Mouse (Mus musculus) left cerebral cortex, adult 9 months (tissue): ENCODE measurements at regions not wholly inside any gene's neighbourhood (a gene's known extent, or its start where the extent isn't known, plus 50 kb on each side); places are given as distances from the start of the nearest gene placed in this dataset.
A peak's percentile ranks its signal among the peaks of the same experiment; 100 is the strongest.
"Not testable (repeated sequence)": the region's sequence is repeated elsewhere in the genome, so short reads cannot be mapped to it uniquely, and the experiment has no call there.

Experiments used
- DNase-seq, 2 experiments: peaks; one replicate each; pipeline ENCODE4 v3.0.0; 2022; ENCODE audit warnings: low spot score in 2 of 2

DNA sequence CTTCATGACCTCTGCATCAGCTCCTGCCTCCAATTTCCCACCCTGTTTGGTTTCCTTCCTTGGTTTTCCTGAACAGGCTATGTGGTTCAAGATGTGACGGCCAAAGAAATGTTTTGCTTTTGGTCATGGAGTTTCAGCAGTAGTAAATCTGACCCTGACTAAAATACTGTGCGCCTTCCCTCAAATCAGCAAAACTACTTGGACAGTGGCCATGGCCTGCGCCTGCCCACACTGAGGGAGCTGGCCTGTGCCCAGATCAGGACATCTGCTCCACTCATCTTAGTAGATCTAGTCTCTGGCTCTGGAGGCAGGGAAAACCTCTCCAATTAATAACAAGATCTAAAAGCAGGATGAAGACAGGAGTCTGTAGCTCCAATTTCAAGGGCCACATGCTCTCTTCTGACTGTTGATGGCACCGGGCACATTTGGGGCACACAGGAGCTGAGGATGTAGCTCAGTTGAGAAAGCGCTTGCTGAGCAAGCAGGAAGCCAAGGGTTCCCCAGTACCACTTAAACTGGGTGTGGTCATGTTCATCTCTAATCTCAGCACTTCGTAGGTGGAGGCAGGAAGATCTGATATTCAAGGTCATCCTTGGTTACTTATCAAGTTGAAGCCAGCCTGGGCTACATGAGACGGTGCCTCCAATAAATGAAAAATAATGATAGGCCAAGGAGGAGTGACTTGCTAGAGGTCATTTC is 96.6 kb upstream of the Mrps10 start:
- DNase-seq, result peak in 1 of 2 experiments; percentile 59

DNA sequence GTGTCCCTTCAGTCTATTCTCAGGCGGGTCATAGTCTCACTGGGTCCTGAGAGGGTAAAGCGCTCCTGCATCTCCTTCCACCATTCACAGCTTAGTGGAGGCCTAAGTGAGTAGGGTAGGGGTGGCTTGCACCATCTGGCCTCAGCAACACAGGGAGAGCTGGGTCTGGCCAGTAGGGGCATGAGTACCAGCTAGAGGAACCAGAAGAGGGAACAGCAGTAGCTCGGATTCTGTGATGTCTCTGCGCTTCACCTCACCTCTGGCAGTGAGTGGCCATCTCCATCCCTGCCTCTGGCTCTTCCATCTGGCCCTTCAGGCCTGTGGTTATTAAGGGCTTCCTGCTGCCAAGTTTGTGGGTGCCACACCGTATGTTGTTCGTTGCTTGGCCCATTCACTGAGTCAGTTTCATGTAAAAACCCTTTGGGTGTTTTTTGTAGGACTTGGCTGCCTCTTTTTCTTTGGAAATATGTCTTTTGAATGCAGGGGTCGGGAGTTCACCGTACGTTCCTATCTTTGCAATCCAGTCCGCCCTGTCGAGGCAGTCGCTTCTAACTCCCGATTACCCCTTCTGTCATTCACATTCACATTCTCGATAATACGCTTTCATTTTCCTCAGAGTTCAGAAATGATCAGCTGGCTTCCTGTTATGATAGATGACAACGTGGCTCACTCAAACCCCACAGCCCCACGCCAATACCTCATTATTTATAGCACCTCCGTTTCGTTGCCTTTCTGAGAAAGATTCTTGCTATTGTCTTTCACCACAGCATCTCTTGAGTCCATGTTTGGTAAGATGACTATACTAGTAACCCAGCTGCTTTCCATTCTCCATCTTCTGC is 99.4 kb upstream of the Mrps10 start:
- DNase-seq, result no peak

- DNase-seq, result no peak
These were observed 100.8 kb upstream of the Mrps10 start for GRCm38 (mm10) chr17:47267843-47268242.

DNA sequence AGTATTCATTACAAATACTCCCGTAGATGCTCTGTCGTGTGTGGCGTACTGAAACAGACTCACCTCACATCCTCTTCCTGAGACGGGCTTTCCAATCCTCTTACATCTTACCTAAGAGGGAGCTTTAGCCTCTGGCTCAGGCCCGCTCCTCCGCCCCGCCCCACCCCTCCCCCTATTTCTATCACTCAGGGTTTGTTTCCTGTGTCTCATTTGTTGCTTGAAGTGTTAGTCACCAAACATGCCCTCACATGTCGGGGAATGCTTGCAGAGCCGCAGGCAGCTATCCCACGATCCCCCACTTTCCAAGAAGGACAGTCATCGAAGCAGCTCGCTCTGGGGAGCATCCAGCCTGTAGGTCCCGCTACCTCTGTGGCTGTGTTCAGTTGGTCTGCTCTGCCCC is 101.6 kb upstream of the Mrps10 start:
- no peak for DNase-seq

- DNase-seq, result peak in 1 of 2 experiments; percentile 29
These were observed 102.4 kb upstream of the Mrps10 start for GRCm38 (mm10) chr17:47266335-47266734.

- no peak for DNase-seq
These were observed 105.7 kb upstream of the Mrps10 start for GRCm38 (mm10) chr17:47262986-47263385.

GRCm38 (mm10) chr17:47262141-47262540 is 106.5 kb upstream of the Mrps10 start:
- DNase-seq, result no peak

DNA sequence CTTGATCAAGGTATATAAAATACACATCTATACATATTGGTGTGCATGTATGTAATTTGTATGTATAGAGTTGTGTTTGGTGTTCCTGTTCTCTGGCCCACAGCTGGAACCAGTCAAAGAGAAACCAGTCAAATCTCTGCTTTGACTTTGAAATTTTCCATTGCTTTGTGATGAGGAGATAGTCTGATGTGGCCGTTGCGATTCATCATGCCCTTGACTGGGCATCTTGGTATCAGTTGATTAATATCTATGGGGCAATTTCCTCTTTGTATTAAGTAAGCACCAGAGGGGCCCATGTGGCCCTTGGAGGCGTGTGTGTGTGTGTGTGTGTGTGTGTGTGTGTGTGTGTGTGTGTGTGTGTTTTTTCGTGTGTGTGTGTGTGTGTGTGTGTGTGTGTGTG is 107.7 kb upstream of the Mrps10 start:
- no peak for DNase-seq

- DNase-seq, result no peak
These were observed 110.4 kb upstream of the Mrps10 start for GRCm38 (mm10) chr17:47258296-47258695.

GRCm38 (mm10) chr17:47255209-47255608 is 113.5 kb upstream of the Mrps10 start:
- DNase-seq, result no peak

GRCm38 (mm10) chr17:47254026-47254425 is 114.7 kb upstream of the Mrps10 start:
- no peak for DNase-seq

DNA sequence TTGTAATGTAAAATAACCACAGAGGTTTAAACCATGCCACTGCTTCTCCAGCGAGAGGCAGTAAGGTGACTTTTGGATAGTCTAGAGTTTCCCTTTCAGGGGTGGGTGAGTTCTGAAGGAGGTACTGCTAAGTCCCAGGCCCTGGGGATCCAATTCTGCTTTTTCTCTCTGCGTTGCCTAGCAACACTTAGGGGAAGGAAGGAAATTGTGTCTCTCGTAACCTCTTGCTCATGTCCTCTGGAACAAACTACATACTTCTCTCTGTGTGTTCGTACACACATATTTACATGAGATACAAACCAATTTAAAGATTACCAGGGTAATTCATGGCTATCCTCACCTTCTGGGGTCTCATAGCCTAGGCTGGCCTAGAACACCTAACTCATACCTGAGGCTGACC is 118.7 kb upstream of the Mrps10 start:
- no peak for DNase-seq

GRCm38 (mm10) chr17:47249176-47249575 is 119.5 kb upstream of the Mrps10 start:
- DNase-seq, result no peak

DNA sequence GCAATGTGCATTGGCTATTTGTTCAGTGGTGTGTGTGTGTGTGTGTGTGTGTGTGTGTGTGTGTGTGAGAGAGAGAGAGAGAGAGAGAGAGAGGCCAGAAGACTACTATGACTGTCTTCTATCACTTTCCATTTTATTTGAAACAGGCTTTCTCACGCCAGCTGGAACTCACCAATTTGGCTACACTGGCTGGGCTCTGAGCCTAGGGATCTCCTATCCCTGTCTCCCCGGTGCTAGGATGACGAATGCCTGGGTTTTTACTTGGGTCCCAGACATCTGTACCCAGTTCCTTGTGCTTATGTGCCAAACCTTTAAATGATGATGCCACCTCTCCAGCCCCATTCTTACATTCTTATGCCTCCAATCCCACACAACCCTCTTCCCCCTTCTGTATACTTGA is 120.6 kb upstream of the Mrps10 start:
- peak in 1 of 2 experiments; percentile 36 for DNase-seq

DNA sequence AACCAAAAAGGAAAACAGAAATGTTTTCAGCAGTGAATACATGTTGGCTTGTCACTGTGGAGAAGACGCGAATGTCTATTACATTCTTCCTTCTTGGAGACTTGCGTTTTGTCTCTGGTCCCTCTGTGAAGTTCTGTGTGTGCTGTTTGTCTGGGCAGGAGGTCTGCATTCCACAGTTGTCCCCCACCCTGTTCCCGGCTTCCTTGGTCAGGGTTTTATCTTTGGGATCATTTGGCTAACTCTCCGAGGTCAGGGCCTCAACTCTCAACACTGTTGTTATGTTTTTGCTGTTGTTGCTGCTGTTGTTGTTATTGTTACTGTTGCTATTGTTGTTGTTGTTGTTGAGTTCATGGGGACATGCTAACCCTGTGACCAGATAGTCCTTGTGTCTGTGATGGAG is 121.2 kb upstream of the Mrps10 start:
- DNase-seq, result no peak

DNA sequence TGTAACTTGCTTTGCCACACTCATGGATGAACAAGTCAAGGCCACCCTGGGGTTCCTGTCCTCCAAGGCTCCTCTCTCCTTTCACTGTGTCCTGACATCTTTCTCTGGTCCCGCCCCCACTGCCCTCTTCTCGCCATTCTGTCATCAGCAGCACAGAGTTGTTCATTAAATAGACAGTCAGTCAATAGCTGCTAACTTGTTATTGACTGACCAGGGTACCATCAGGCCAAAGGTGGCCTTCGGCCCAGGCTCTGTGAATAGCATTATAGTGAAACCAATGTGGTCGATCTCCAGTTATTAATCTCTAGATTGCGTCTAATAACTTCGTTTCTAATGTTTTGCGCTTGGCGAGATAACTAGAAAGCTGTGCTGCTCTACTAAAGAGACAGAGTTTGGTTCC is 122.1 kb upstream of the Mrps10 start:
- no peak for DNase-seq

GRCm38 (mm10) chr17:47245635-47246034 is 123.1 kb upstream of the Mrps10 start:
- no peak for DNase-seq

- no peak for DNase-seq
These were observed 129.6 kb upstream of the Mrps10 start for GRCm38 (mm10) chr17:47239086-47239485.

DNA sequence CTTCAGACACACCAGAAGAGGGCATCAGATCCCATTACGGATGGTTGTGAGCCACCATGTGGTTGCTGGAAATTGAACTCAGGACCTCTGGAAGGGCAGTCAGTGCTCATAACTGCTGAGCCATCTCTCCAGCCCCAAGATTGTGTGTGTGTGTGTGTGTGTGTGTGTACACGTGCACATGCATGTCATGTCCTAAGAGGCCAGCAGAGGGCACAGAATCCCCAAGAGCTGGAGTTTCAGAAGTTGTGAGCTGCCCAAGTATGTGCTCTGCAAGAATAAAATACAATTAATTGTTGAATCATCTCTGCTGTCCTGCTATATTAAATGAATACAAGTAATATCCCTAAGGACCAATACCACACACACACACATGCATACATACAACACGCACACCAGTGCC is 130.8 kb upstream of the Mrps10 start:
- not testable (repeated sequence) for DNase-seq

GRCm38 (mm10) chr17:47234343-47234742 is 134.3 kb upstream of the Mrps10 start:
- DNase-seq, result no peak

DNA sequence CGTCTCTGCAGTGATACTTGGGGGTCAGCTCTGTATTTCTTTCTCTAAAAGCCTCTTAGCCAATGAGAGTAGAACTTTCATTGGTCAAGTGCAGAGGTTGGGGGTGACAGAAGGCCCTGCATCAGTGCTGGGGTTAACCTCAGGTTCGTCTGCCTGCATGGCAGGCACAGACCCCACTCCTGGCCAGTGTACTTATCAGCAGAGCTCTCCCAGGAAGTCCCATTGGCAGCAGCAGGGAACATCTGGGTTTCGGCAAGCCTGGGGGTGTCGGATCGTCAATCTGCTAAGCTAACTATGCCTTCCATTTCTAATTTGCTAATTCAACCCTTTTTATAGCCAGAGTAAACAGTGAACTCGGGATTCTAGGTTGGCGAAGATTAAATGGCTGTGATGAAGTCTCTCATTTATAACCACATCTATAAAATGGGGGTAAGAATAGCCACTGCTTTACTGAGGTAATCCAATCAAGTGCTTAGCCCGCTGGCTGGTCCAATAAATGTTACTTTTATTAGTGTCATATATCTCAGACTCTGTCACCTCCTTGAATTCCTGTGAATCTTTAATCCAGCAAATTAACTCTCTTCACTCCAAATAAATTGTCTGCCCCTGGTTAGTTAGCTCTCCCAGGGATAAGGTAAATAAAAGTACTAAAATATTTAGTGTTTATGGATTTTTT is 135.5 kb upstream of the Mrps10 start:
- DNase-seq, result no peak

GRCm38 (mm10) chr17:47230715-47231114 is 138.0 kb upstream of the Mrps10 start:
- no peak for DNase-seq

DNA sequence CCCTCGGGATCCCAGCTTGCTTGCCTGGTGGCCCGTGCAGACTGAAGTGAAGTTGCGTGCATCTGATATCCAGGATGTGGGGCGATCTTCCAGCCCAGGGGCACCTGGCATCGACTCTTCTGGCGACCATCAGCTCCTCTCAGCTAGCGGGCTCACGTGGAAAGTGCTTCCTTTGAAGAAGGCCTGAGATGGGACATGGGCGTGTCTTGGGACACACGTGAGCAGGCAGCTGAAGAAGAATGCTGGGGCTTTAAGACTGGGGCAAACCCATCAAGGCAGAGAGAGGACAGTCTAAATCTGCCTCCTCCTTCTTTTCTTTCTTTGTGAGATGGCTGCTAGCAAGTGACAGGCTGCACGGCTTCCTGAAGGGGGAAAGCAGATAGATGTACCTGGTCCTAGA is 142.3 kb upstream of the Mrps10 start:
- DNase-seq, result no peak
